Mouse (Mus musculus): ENCODE results near the gene Scaf8.
"Not testable (repeated sequence)": the region's sequence is repeated elsewhere in the genome, so short reads cannot be mapped to it uniquely, and the experiment has no call there.

The Scaf8 gene

DNA sequence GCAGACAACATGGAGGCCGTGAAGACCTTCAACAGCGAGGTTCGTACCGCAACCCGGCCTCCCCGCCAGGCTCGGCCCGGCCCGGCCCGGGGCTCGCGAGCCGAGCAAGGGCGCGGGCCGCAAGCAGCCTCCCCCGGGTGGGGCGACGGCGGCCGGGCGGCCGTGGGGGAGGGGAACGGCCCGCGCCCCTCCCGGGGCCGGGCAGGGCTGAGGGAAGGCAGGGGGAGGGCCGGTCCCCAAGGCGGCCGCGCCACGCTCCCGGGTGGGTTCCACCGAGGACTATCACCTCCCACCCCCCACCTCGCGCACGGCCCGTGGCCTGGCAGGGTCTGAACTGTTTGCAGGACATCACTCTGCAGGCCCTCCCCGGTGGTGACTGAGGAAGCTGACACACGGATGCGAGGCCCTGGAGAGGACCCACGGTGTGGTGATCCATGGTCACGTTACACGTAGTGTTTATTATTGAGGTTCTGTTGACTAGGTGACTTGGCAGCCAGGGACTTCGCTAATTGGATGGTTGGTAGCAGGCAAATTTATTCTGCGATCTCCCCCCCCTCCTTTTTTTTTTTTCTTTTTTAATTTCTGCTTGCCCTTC lies 705 bp downstream of the Scaf8 start:
- DNase-seq (ENCODE audit: extremely low spot score, low read depth, low spot score): no peak

DNA sequence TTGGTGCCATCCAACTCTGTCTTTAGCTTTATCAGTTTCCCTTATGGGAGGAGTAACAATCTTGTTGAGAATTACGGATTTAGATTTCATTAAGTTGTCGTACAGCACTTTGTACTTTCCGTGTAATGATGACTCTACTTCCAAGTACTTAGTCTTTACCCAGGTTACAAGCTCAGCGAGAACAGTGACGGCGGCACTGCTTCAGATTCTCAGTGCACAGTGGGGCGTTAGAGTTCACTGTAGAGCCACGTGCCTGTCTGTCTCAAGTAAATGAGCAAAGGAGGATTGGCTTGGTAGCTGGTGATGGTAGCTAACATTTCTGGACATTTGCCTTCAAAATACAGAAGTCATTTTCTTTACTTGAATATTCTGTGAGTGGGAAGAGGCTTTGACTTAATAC lies 6.2 kb downstream of the Scaf8 start:
- DNase-seq (ENCODE audit: extremely low spot score, low read depth, low spot score): not testable (repeated sequence)

DNA sequence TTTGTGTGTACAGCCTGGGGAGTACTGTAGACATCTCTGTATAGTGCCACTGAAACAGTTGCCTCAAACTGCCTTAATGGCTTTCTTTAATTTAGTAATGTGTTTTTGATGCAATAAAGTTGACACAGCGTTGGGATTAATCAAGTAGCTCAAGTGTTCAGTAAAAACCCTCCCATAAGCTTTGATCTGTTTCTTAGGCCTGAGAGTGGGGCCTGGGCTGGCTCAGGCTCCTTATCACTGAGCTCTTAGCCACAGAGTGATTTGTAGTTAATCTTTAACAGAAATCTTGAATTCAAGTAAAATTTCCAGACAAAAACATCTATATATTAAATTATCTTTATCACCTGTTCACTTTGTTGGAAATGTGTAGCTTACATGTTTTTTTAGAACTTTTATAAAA lies 8.8 kb downstream of the Scaf8 start:
- DNase-seq (ENCODE audit: extremely low spot score, low read depth, low spot score): not testable (repeated sequence)

DNA sequence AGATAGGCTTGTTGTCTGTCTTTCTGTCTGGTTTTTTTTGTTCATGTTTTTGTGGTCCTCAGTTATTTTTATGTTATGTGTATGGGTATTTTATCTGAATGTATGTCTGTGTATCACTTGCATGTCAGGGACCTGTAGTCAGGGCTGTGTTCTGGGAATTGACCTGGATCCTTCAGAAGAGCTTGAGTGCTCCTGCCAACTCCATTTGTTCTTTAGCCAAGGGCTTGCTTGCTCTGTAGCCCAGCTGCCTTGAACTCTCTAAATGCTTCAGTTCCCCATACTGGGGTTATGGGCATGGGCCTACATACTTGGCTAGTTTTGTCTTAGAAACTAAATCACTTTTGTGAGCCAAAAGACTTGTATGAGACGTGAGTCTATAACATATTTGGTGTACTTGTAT lies 13.9 kb downstream of the Scaf8 start:
- no peak for DNase-seq (ENCODE audit: extremely low spot score, low read depth, low spot score)

DNA sequence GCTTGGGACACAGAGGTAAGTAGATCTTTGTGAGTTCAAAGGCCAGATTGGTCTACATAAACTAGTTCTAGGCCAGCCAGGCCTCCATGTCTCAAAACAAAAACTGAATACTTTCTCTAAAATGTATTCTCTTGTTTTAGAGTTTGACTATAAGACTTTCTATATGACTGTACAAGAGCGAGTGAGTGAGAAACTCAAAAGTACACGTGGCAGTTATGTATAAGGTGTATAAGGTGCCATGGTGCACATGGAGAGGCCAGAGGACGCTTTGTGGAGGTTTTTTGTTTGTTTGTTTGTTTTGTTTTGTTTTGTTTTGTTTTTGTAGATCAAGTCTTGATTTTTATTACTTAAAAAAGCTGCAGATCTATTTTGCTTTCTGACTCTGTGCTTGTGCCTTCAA lies 15.0 kb downstream of the Scaf8 start:
- no peak for DNase-seq (ENCODE audit: extremely low spot score, low read depth, low spot score)

DNA sequence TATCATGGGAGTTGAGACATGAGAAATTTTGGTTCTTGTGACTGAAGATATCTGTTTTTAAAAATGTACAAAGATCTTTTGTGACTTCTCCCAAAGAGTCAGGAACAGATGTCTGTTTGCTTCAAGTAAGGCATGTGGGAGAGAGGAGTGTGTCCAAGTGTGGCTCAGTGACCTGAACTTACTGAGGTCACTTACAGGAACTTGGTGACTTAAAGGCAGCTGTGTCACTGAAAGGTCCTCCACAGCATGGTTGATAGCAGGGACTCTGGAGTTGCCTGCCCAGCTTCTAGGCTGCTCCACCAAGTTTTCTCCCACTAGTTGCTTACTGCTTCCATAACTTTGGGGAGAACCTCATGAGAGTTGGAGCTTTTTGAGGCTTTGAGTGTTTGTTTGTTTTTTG lies 20.6 kb downstream of the Scaf8 start:
- no peak for DNase-seq (ENCODE audit: extremely low spot score, low read depth, low spot score)

DNA sequence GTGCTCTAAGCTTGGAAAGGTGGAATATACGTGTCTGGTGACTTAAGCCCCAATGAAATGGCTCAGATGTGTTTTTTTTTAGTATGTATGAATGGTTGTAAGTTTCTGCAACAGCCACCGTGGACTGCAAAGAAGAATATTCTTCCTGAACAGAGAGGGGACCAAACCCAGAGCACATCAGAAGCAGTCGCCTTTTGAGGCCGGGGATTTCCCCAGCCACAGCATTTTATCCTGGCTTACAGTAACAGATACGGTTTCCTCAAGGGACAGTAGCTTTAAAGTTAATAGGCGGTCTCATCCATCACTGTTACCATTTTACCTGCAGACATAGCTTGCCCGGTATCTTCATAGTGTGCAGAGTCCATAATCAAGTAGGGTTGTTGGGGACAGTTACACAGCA lies 21.4 kb downstream of the Scaf8 start:
- no peak for DNase-seq (ENCODE audit: extremely low spot score, low read depth, low spot score)

DNA sequence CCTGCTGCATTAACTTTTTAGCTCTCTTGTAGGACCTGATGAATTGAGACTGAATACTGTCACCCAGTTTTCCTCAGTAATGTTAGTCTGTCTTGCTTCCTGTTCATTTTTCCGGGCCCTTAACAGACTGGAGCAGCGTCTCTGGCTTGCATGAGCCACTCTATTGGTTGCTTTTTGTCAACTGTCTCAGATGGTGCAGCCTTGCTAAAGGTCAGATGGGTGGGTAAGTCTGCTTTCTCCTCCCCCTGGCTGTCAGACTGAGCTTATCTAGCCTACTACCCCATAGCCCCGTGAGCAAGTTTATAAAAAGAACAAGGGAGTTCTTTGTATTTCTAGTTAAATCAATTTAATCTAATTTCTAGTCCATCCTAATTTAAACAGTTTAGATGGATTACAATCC lies 23.6 kb downstream of the Scaf8 start:
- DNase-seq (ENCODE audit: extremely low spot score, low read depth, low spot score): no peak

DNA sequence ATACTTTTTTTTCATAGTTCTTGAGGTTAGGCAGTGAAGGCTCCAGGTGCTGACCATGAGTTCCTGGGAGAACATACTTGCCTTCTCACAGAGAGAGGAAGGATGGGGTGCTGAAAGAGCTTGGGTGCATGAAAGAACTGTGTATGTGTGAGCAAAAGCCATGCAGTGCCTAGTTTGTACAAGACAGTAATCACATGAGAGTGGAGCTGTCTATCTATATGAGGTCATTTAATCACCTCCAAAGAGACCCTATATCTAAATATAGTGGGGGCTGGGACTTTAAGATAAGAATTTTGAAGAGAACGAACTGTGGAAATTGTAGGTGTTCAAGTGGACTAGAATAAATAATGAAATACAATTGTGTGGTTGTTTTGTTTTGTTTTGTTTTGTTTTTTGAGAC lies 25.3 kb downstream of the Scaf8 start:
- no peak for DNase-seq (ENCODE audit: extremely low spot score, low read depth, low spot score)

DNA sequence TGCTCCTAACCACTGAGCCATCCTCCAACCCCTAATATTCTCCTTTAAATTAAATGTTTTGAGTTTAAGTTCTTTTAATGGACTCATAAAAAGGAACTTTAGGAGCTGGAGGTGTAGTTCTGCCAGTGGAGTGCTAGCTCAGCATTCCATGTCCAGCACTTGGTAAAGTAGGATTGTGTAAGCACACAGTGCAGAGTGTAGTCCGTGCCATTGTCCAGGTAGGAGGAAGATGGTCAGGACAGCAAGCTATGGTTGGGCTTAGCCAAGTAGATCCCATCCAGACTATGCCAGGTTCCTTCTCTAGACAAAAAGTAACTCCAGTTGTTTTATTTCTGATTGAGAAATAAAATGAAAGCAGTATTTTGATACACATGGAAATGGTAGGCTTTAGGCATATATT lies 34.1 kb downstream of the Scaf8 start:
- DNase-seq (ENCODE audit: extremely low spot score, low read depth, low spot score): no peak

DNA sequence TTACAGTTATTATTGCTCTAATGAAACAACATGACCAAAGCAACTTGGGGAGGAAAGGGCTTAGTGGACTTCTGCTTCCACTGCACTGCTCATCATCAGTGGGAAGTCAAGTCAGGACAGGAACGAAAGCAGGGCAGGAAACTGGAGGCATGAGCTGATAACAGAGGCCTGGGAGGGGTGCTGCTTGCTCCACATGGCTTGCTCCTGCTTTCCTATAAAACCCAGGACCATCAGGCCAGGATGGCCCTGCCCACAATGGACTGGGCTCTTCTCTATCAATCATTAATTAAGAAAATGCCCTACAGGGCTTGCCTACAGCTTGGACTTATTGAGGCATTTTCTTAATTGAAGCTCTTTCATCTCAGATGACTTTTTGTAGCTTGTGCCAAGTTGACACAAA lies 34.8 kb downstream of the Scaf8 start:
- DNase-seq (ENCODE audit: extremely low spot score, low read depth, low spot score): no peak

DNA sequence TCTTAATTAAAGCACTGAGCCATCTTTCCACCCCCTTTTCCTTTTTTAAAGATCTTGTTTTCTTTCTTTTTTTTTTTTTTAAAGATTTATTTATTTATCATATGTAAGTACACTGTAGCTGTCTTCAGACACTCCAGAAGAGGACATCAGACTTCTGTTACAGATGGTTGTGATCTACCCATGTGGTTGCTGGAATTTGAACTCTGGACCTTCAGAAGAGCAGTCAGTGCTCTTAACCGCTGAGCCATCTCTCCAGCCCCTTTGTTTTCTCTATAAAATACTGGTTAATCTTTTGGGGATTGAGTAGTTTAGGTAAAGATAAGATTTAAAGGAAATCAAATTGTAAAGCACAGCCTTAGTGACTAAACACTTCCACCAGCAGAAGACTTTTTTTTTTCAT lies 35.9 kb downstream of the Scaf8 start:
- not testable (repeated sequence) for DNase-seq (ENCODE audit: extremely low spot score, low read depth, low spot score)

DNA sequence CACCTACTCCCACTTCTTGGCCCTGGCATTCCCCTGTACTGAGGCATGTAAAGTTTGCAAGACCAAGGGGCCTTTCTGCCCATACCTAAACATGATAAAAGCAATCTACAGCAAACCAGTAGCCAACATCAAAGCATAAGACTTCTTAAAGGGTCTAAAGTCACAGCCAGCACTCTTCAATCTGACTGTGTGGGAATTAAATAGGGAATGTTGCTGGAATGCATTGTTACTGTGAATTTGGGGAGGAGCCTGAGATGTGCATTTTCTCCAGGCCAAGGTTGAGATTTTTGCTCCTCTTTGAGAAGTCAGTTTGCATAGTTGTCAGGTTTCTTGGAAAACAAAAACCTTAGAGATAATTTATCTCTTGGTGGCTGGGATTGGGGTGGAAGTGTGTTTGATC lies 36.4 kb downstream of the Scaf8 start:
- DNase-seq (ENCODE audit: extremely low spot score, low read depth, low spot score): no peak

DNA sequence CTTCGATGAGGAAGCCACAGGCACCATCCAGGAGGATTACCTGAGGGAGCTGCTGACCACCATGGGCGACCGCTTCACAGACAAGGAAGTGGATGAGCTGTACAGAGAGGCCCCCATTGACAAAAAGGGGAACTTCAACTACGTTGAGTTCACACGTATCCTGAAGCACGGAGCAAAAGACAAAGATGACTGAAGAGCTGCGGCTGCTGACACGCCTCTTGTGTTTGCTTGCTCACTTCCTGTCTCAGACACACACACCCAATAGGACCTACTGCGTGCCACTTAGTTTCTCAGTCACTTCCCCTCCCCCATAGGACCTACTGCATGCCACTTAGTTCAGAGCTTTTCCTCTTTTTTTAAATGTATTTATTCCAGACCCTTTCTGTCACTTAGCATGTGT lies 41.4 kb downstream of the Scaf8 start:
- DNase-seq (ENCODE audit: extremely low spot score, low read depth, low spot score): not testable (repeated sequence)

DNA sequence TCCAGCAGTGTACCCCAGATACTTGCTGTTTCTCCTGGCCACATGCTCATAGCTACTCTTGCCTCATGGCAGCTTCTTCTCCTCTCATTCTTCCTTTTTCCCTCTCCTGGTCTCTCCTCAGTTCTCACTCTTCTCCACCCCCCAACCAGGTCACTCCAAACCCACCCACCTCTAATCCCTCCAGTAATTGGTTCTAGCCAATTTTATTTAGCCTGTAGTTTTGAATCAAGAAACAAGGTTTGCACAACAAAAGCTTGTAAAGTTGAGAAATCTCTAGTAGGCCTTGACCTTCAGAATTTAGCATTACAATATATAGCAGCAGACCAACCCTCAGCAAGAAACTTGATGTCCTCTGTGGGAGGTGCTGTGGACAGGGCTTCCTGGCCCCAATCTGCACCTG lies 42.2 kb downstream of the Scaf8 start:
- no peak for DNase-seq (ENCODE audit: extremely low spot score, low read depth, low spot score)

DNA sequence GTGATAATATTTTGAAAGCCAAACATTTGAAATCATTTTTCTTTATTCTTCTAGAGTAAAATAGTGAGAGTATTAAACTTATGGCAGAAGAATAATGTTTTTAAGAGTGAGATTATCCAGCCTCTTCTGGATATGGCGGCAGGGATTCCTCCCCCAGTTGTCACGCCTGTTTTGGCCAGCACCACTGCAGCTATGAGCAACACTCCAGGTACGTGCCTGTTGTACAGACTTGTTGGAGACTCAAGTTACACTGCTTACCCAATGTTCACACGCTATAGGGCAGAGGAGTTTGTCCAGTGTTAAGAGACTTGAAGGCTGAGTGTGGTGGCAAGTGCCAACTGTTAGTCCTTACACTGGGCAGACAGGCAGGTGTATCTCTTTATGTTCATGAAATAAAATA lies 48.1 kb downstream of the Scaf8 start:
- DNase-seq (ENCODE audit: extremely low spot score, low read depth, low spot score): no peak

DNA sequence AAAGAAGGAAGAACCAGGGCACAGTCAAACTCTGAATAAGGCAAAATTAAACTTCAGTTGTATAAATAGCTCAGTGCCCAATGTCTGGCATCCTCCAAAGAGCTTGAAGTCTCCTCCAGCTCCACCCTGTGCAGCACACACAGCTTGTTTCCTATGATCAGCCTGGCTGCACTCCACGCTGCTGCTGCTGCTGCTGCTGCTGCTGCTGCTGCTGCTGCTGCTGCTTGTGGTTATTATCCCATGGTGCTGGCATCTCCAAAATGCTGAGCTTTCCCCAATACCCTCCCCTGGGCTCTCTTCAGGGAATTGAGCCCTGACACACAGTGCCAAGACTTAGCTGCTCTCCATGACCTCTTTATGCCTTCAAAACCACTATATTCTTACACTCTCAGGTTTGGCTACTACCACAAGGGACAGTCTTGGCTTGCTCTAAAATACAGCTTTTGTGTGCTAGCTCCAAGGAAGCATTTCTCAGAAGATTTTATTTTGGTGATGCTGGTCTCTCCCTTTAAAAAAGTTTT lies 65.7 kb downstream of the Scaf8 start:
- DNase-seq (ENCODE audit: extremely low spot score, low read depth, low spot score): not testable (repeated sequence)

DNA sequence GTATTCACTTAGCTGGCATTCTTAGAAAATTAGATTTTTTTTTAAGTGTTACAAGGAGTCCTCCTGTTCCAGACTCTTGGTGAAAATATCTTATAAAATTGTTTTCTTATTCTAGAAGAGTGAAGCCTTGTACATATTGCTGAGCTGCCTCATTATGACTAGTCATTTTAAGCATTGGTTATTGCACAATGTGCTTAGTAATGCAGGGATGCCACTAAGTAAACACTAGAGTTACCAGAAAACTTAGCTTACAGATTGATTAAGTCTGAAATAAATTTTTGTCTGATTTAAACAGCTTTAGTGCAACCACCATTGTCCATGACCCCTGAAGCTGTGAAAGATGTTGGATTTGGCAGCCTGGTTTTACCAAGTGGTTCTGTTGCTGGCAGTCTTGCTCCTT lies 80.7 kb downstream of the Scaf8 start:
- DNase-seq (ENCODE audit: extremely low spot score, low read depth, low spot score): not testable (repeated sequence)

DNA sequence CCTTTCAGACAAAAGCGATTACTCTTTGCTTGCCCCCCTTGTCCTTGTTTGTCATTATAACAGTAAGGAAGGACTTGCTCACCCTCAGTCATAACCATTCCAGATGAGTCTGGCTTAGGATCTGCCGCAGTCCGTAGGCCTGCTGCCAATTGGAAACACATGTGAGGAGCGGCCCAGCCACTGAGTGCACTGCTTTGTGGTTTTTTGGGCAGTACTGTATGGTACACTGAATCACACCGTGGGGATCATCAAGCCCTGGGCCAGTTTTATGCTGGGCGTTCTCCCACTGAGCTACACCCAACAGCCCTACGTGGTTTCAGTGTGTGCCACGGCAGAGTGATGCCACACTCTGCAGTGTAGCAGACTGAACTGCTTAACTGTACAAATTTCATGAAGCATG lies 85.6 kb downstream of the Scaf8 start:
- DNase-seq (ENCODE audit: extremely low spot score, low read depth, low spot score): no peak

DNA sequence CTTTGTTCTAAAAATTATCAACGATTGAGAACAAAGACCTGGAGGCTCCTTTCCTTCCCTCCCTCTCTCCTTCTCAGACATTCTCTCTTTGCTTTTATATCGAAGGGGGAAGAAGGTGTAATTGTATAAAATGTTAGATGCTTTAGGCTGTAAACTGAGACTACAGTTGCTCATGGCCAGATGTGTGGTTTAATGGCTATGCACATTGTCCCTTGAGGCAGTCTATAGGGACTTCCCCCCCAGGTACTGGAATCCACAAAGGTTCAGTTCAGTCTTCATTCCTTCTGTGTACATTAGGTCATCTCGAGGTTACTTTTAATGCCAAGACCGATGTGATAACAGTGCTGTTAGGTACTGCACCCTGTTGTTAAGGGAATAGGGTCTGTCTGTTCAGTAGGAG lies 89.1 kb downstream of the Scaf8 start:
- DNase-seq (ENCODE audit: extremely low spot score, low read depth, low spot score): no peak

DNA sequence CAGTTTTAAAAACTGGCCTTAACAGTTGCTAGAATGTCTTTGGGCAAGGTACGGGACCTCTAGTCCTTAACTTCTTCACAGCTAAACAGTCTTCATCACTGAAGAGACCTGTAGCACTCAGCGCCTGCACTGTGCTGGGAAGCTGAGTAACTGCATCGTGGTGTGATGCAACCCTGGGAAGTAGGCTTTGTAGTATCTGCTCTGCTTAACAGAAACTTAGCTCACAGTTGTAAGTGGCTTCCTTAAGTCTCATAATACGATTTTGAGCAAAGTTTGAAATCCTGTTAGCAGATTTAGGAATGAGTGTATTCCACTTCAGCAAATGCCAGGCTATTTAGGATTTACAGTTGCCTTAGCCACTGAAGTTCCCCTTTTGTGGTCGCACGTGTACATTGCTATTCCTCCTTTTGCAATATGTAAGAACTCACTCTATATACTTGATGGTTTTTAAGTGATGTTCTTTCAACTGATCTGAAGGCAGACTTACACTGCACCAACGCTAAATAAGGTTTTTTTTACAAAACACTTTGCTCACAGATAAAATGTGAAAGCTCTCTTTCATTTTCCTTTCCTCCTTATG lies 90.1 kb downstream of the Scaf8 start:
- no peak for DNase-seq (ENCODE audit: extremely low spot score, low read depth, low spot score)

DNA sequence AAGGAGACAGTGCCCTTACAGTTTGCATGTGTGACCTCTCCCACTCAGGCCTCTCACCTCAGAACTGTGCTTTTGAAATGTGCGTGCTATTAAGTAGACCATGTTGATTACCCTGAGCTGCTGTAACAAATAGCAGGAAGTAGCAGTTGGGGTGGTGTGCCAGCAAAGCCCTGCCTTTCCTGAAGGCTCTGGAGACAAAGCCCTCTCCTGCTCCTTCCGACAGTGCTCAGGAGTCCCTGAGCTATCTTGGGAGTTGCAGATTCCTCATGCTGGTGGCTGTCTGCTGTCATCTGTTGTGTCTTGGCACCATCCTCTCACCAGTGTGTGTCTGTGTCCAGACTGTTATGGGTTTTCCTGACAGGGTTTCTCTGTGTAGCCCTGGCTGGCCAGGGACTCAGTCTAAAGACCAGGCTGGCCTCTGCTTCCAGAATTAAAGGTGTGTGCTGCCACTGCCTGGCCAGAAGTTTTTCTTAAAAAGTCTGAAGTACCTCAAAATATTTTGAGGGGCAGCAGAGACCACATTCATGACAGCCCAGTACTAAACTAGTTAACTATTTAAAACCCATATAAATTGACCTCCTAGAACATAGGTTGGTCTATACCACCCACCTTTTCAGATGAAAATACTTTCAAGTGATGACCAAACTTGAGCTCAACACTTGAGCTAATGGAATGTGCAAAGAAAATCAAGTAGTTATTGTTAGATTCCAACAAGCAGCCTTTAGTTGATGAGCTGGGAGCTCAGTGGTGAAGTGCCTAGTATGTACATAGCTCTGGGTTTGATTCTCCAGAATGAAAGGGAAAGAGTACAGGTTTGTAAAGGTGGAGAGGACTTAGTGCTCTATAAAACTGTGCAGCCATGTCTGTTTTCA lies 92.0 kb downstream of the Scaf8 start:
- no peak for DNase-seq (ENCODE audit: extremely low spot score, low read depth, low spot score)
